9 mouse cellular contexts compared by ENCODE assay signal in genomic region chrX:136976424-136977084, GRCm38 (mm10). TPM values are rescaled to one million over a fixed set of nuclear protein-coding genes. Genes with fewer than 3 reads are reported as not detected.
DNase-seq lines count a peak whose midpoint lies in the region; ATAC-seq and TF ChIP-seq lines count a peak whose summit lies in the region.
"Had no signal": no experiment of that assay in that cellular context is flagged by ENCODE, and none has a peak within 500 bp of the region (broad histone marks: within the 10 kb centered on the region; RNA-seq: fewer than 3 reads in every experiment).

Tmsb15l (minus strand) TSS chrX:136976869.
Tmsb15b1 (minus strand) TSS chrX:136976874.

- H3K9me3 ChIP-seq in intestine, postnatal 0 days (ENCODE audit: control insufficient read depth): no peaks in the 10 kb centered on the region
- H3K9me3 ChIP-seq in limb, embryonic 15.5 days: no peaks in the 10 kb centered on the region
- H3K9me3 ChIP-seq in midbrain, embryonic 14.5 days (ENCODE audit: control insufficient read depth, low read length): no peaks in the 10 kb centered on the region

- 29% methylated on average over 15 of the region's 15 CpGs for WGBS in intestine, postnatal 0 days
- 28% methylated on average over 15 of the region's 15 CpGs for WGBS in limb, embryonic 15.5 days
- 29% methylated on average over 15 of the region's 15 CpGs for WGBS in midbrain, embryonic 14.5 days

- peak within 1 kb of the TSS; percentile 63 for H3K4me2 ChIP-seq in intestine, postnatal 0 days (replicated peaks; ENCODE audit: low read depth)
- peak within 1 kb of the TSS; percentile 45 for H3K4me2 ChIP-seq in limb, embryonic 15.5 days
- H3K4me2 ChIP-seq in midbrain, embryonic 14.5 days (ENCODE audit: low read length): peak within 1 kb of the TSS; percentile 55

- peak; percentile 84 for DNase-seq in layer of hippocampus, adult 11-12 months (ENCODE audit: low spot score)
- no peak for DNase-seq in layer of hippocampus, postnatal 25 days (ENCODE audit: extremely low spot score in 1 of 2, low spot score in 1 of 2)
- peak; percentile 48 to 86 for DNase-seq in cerebellum, postnatal 25 days
- peak; percentile 58 for DNase-seq in gastrocnemius, adult 2 months
- peak; percentile 86 for DNase-seq in midbrain, embryonic 14.5 days
- peak; percentile 85 for DNase-seq in splenic B cell, adult 2 months (ENCODE audit: low read depth, low spot score)

- ATAC-seq in intestine, postnatal 0 days: peak; percentile 100
- ATAC-seq in limb, embryonic 15.5 days (ENCODE audit: insufficient number of reproducible peaks, low FRiP score, low TSS enrichment, low read depth): peak; percentile 98
- peak; percentile 100 for ATAC-seq in midbrain, embryonic 14.5 days (ENCODE audit: low FRiP score, low TSS enrichment)

- no peaks in the 10 kb centered on the region for H3K27me3 ChIP-seq in intestine, postnatal 0 days (replicated peaks; ENCODE audit: control insufficient read depth, insufficient read depth, low read length)
- H3K27me3 ChIP-seq in limb, embryonic 15.5 days: no peaks in the 10 kb centered on the region
- H3K27me3 ChIP-seq in midbrain, embryonic 14.5 days (ENCODE audit: control insufficient read depth, insufficient read depth, low read length): no peaks in the 10 kb centered on the region
- H3K27me3 ChIP-seq in splenic B cell, adult 2 months (ENCODE audit: control insufficient read depth, insufficient read depth, low read length, poor library complexity, severe bottlenecking): no peaks in the 10 kb centered on the region

- H3K36me3 ChIP-seq in intestine, postnatal 0 days (ENCODE audit: control insufficient read depth, insufficient read depth): no peaks in the 10 kb centered on the region
- H3K36me3 ChIP-seq in limb, embryonic 15.5 days: no peaks in the 10 kb centered on the region
- no peaks in the 10 kb centered on the region for H3K36me3 ChIP-seq in midbrain, embryonic 14.5 days (ENCODE audit: control insufficient read depth, insufficient read depth, low read length)
- no peaks in the 10 kb centered on the region for H3K36me3 ChIP-seq in splenic B cell, adult 2 months (ENCODE audit: control insufficient read depth, insufficient read depth, low read length, poor library complexity, severe bottlenecking)

- no peak within 1 kb of the TSS for H3K27ac ChIP-seq in gastrocnemius, adult 2 months
- no peak within 1 kb of the TSS for H3K27ac ChIP-seq in intestine, postnatal 0 days (ENCODE audit: low read depth, low read length)
- no peak within 1 kb of the TSS for H3K27ac ChIP-seq in limb, embryonic 15.5 days
- H3K27ac ChIP-seq in midbrain, embryonic 14.5 days (replicated peaks; ENCODE audit: low read depth, low read length): no peak within 1 kb of the TSS

- peak within 1 kb of the TSS; percentile 4; the same call in 1 of the 2 replicates for H3K9ac ChIP-seq in intestine, postnatal 0 days (ENCODE audit: low read depth, low read length)
- H3K9ac ChIP-seq in limb, embryonic 15.5 days: peak within 1 kb of the TSS; percentile 37; the same call in 1 of the 2 replicates
- peak within 1 kb of the TSS; percentile 46; the same call in 1 of the 2 replicates for H3K9ac ChIP-seq in midbrain, embryonic 14.5 days (replicated peaks; ENCODE audit: low read length)

- peak within 1 kb of the TSS; percentile 58 for H3K4me3 ChIP-seq in gastrocnemius, adult 2 months
- peak within 1 kb of the TSS; percentile 33 for H3K4me3 ChIP-seq in intestine, postnatal 0 days (ENCODE audit: low read depth, low read length)
- H3K4me3 ChIP-seq in limb, embryonic 15.5 days: peak within 1 kb of the TSS; percentile 47
- peak within 1 kb of the TSS; percentile 42 for H3K4me3 ChIP-seq in midbrain, embryonic 14.5 days (replicated peaks; ENCODE audit: low read depth, low read length)

- no peak for TF ChIP-seq CTCF in gastrocnemius, adult 2 months (IDR thresholded peaks at IDR 0.05)
- no peak for TF ChIP-seq CTCF in intestine, postnatal 0 days (IDR thresholded peaks at IDR 0.05; ENCODE audit: low read depth)

- H3K4me1 ChIP-seq in intestine, postnatal 0 days (replicated peaks; ENCODE audit: control insufficient read depth, insufficient read depth, low read length): no peaks in the 10 kb centered on the region
- no peaks in the 10 kb centered on the region for H3K4me1 ChIP-seq in limb, embryonic 15.5 days
- no peaks in the 10 kb centered on the region for H3K4me1 ChIP-seq in midbrain, embryonic 14.5 days (ENCODE audit: control insufficient read depth, insufficient read depth, low read length)

- intact Hi-C loops in gastrocnemius, adult 2 months (cut with DNase I): no loop called here

RNA-seq across cellular contexts. Expression of gene Tmsb15l, which starts in this region (rescaled TPM):
- total RNA-seq in layer of hippocampus, postnatal 25 days (2021): 1 to 10 TPM; 4.3 to 5.1 TPM
- under 1 TPM in 1 of 2 experiments, not detected in 1; 0.75 TPM for total RNA-seq in gastrocnemius, adult 2 months (2021)
- 3.7 and 7.0 TPM in 2 replicates for polyA plus RNA-seq in intestine, postnatal 0 days (2015; fragmentation: Nextera tagmentation; extraction: Ambion mirVana)
- 4.0 and 5.2 TPM in 2 replicates for polyA plus RNA-seq in limb, embryonic 15.5 days (2015; fragmentation: Nextera tagmentation; extraction: Ambion mirVana)
- 9.1 and 10.4 TPM in 2 replicates for polyA plus RNA-seq in midbrain, embryonic 14.5 days (2014; fragmentation: Nextera tagmentation; extraction: Ambion mirVana)

RNA-seq across cellular contexts. Expression of gene Tmsb15b1, which starts in this region (rescaled TPM):
- total RNA-seq in layer of hippocampus, postnatal 25 days (2021): 1 to 10 TPM; 4.3 to 9.3 TPM
- total RNA-seq in gastrocnemius, adult 2 months (2021): 1 to 10 TPM in 1 of 2 experiments, not detected in 1; 2.4 TPM
- polyA plus RNA-seq in intestine, postnatal 0 days (2015; fragmentation: Nextera tagmentation; extraction: Ambion mirVana): 31.0 and 34.1 TPM in 2 replicates
- polyA plus RNA-seq in limb, embryonic 15.5 days (2015; fragmentation: Nextera tagmentation; extraction: Ambion mirVana): 17.3 and 23.6 TPM in 2 replicates
- 29.4 and 33.4 TPM in 2 replicates for polyA plus RNA-seq in midbrain, embryonic 14.5 days (2014; fragmentation: Nextera tagmentation; extraction: Ambion mirVana)
- polyA plus RNA-seq: C2C12 had no signal

Comparison
In these comparisons a context has a peak if more than half of its experiments do, and no peak if none do; other contexts are left out.
1. DNase-seq: peak in layer of hippocampus, adult 11-12 months (single experiment), cerebellum, postnatal 25 days (2 of 2), gastrocnemius, adult 2 months (single experiment), midbrain, embryonic 14.5 days (single experiment) and splenic B cell, adult 2 months (single experiment); none in layer of hippocampus, postnatal 25 days (0 of 2).
2. Peak in every context shown above with its lines, with median percentiles within 50 percentile points of each other: H3K4me3 ChIP-seq, ATAC-seq, H3K4me2 ChIP-seq and H3K9ac ChIP-seq.